Mouse (Mus musculus): ENCODE data around the gene Fgd2.
A peak's percentile ranks its signal among the peaks of the same experiment; 100 is the strongest.
"Not testable (repeated sequence)": the region's sequence is repeated elsewhere in the genome, so short reads cannot be mapped to it uniquely, and the experiment has no call there.

Fgd2 gene

DNA sequence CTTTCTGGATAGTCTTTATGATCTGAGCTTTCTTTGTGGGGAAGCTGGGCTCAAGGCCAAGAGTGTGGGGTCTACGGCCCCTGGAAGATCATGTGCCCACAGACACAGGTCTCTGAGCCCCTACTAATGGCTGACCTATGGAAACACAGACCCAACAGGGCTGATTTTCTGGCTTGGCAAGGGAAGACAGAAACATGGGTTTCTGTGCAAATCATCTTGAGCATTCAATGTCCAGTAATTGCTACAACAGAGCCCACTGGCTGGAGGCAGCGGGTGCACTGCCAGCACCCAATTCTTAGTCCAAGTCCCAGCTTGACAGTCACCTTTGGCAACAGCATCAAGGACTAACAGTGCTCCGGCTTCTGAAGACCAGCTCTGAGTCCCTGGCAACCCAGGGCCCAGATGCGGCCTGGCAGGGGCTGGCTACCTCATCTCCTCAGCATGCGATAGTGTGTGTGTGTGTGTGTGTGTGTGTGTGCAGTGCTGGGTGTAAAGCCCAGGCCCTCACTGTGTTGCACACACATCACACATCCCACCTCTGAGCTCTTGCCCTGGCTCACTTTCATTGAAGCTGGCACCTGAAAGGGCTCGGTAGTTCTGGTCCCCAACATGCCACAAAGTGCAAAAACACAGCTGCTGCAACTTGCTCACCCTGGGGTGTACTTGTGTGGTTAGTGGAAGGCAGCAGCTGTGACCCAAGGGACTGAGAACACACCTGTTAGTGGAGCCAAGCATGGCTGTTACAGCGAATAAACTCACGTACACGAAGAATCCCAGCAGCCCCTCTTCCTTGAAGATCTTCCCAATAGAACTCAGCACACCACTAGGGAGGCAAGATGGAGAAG lies 22.5 kb upstream of the Fgd2 start:
- DNase-seq: peak; percentile 31

DNA sequence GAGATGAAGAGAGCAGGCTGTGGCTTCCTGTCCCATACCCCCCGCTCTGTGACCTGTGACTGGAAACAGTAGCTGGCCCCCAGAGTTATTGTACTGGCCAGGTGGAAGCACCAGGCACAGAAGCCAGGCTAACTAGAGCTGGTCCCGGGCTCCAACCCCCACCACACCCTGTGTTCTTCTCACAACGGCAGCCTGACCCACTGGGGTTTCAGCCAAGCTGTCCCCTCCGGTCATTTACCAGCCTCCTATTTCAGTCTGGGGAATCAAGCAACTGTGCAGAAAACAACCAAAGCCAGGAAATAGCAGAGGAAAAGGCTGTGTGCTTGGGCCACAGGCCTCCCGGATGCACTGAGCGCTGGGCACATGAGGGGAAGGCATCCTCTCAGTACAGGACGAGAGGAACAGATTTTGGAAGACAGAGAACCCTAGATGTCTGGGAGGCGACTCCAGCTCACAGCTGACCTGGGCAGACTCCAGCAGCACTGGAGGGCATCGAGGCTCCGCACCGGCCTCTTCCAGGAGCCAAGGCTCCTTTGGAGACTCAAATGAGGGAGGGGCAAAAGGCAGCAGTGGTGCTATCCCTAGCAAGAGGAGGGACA lies 21.4 kb upstream of the Fgd2 start:
- peak; percentile 41 for DNase-seq

- DNase-seq: peak; percentile 27
These were observed 20.1 kb upstream of the Fgd2 start for GRCm38 (mm10) chr17:29340406-29341261.

DNA sequence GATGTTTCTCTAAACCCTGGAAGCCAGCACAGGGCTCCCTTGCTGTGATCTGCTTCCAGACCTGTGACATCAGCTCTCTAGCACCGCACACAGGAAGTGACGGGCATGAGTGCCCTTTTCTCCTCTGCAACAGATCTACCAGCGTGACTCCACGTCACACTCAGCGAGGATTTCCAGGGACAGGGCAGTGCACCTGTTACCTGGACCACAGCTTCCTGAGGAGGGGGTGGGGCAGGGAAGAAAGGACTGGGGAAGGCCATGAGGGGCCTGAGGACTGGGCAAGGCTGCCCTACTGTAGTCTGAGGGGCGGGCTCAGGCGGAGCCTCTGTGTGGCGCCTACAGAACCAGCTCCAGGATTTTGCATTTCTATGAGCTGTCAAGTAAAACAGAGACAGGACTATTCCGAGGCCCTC lies 19.1 kb upstream of the Fgd2 start:
- DNase-seq: peak; percentile 50

GRCm38 (mm10) chr17:29342010-29342910 lies 18.5 kb upstream of the Fgd2 start:
- DNase-seq: peak; percentile 33

DNA sequence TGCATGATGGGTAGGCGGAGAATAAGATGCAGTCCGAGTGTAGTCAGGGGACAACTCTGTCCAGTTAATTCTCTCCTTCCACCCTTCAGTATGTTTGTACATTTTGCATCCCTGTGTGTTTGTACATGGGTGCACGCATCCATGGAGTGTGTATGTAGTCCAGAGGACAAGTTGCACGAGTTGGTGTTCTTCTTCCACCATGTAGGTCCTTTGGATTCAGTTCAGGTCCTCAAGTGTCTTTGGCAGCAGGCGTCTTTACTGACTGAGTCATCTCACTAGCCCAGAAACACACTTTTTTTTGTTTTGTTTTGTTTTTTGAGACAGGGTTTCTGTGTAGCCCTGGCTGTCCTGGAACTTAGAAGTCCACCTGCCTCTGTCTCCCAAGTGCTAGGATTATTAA lies 17.5 kb upstream of the Fgd2 start:
- no peak for DNase-seq

DNA sequence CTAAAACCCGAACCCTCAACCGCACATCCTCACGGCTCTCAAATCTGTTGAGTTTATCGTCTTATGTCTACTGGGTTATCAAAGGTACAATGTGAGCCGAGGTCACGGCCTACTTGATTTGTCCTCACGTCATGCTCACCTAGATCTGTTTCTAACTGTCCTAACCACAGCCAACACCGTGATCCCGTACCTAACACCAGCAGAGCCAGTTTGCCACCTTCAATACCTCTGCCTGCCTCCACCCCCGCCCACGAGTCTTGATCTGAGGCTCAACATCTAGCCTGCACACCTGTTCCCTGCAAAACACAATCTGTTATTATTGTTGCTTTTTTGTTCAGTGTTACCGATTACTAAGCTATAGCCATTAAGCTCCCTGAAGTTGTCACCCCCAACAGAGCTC lies 15.4 kb upstream of the Fgd2 start:
- no peak for DNase-seq

GRCm38 (mm10) chr17:29346496-29347125 lies 14.1 kb upstream of the Fgd2 start:
- DNase-seq: peak; percentile 72

DNA sequence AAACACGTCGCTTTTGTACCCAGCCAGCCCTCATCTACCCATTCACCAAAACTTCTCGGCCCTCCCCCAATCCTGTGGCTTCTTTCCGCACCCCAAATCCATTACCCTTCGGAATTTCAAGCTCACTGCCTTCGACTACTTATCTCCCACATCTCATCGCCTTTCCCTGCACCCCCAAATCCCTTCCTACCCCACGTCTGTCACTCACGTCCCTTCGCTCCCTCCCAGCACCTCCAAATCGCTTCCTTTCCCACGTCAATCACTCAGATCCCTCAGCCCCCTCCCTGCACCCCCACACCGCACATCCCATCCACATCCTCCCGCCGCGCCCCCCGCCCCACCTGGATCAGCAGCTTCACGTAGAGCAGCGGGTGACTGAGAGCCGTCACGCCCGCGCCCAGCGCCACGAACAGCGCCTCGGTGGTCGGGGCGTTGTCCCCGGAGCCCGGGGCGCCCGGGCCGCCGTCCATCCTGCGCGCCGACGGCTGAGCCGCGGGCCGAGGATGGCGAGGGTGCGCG lies 13.5 kb upstream of the Fgd2 start:
- no peak for DNase-seq

- DNase-seq: peak; percentile 98
These were observed 13.0 kb upstream of the Fgd2 start, which contains the start of gene Mtch1 for GRCm38 (mm10) chr17:29347645-29348256. Mtch1 (minus strand) TSS chr17:29347934.

GRCm38 (mm10) chr17:29348996-29349395 lies 11.7 kb upstream of the Fgd2 start:
- peak; percentile 71 for DNase-seq

- DNase-seq: not testable (repeated sequence)
These were observed 9.7 kb upstream of the Fgd2 start for GRCm38 (mm10) chr17:29351056-29351455.

- no peak for DNase-seq
These were observed 5.3 kb upstream of the Fgd2 start for GRCm38 (mm10) chr17:29355461-29355840.

DNA sequence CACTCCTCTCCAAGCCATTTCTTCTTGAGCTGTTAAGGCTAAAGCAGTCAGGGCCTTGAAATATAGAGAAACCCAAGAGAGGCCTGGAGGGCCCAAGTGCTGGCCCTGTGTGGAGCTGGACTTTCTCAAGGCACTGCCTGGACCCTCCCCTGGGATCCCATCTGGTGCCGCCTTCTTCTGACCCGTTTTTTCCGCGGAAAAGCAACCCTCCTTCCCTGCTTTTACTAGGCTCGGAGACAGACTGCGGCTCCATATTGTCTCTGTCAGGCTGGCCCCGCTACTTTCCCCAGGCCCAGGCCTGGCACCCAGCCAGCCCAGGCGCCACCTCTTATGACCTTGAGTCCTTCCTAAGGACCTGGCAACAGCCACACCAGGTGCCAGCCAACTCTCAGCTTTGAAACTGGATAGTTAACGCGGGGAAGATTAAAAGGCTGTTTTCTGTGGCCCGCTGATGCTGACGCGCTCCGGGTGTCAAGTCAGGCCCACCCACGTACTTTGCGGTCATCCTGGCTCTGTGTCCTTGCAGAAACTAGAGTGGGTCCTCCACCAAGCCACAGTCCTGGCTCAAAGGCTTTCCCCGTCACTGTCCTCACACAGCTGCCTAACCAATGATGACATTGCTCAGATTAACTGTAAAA lies 4.8 kb upstream of the Fgd2 start:
- DNase-seq: peak; percentile 53

- DNase-seq: peak; percentile 54
These were observed 4.2 kb upstream of the Fgd2 start for GRCm38 (mm10) chr17:29356479-29356856.

- no peak for DNase-seq
These were observed 3.8 kb upstream of the Fgd2 start for GRCm38 (mm10) chr17:29356882-29357281.

DNA sequence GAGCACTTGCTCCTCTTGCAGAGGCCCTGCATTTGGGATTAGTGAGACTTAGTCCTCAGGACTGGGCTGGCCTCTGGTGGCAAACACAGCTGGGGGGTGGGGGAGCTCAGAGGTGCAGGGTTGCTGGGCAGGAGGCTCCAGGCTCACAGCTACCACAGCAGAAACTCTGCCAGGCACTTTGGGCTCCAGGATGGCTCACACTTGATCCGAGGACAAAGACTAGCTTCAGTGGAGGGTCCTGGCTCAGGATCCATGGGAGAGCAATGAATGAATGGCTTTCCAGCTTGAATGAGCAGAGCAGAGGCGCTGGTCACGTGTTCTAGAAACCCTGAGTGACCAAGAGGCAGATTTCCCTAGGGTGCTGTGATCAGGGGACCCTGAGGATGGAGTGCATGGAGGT lies 1.8 kb upstream of the Fgd2 start:
- DNase-seq: peak; percentile 12

- peak; percentile 10 for DNase-seq
These were observed 1.4 kb downstream of the Fgd2 start for GRCm38 (mm10) chr17:29361982-29362691.

GRCm38 (mm10) chr17:29363109-29363508 lies 2.4 kb downstream of the Fgd2 start:
- DNase-seq: no peak

GRCm38 (mm10) chr17:29365105-29365621 lies 4.4 kb downstream of the Fgd2 start:
- DNase-seq: peak; percentile 75
